Mouse (Mus musculus) cerebellum, adult 9-10 months (tissue): ENCODE data around the gene Serpina1b.
"Not testable (repeated sequence)": the region's sequence is repeated elsewhere in the genome, so short reads cannot be mapped to it uniquely, and the experiment has no call there.

Experiments
- DNase-seq: peaks from one replicate; pipeline ENCODE4 v3.0.0; 2022

Gene Serpina1b

DNA sequence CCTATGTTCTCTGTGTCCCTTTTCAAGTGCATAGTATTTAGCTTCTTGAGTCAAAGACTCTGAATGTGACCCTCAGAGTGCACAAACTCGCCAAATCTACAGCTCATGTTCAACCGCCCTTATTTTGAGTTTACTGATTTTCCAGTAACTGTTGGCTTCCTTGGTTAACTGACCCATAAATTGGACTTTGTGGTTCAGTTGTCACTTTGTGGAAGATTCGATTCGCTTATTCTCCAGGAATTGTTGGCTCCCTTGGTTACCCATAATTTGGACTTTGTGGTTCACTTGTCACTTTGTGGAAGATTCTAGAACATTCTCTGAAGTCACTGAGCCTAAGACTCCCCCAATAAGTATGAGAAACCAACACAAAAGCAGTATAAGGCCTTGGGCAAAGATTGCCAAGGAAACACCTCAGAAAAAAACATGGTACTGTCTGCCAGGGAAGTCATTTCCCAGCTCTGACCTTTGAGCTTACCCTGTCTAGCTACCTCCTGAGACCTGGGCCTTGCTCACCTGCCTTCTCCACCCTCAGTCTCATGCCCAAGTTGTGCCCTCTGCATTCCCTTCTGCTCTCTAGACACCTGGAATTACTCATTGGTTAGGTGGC is 129.9 kb downstream of the Serpina1b start:
- DNase-seq = no peak

DNA sequence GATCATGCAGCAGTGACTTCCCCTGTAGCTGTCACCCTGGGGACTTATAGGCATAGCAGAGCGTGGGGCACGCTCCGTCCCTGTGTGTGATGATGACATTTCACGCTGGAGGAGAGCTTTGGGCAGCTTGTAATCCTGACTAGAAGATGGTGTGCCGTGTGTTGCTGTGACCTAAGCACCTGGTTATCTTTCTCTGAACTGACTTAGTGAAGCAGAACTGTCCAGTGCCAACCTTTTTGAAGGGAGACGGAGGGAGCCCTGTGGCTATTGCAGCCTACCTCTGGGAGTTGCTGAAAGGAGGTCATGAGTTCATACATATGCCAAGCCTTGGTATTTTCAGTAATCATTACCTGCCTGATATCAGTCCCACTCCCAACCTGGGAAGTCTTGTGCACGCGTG is 134.7 kb downstream of the Serpina1b start, which contains the start of gene Serpina1f:
Gene Serpina1f (minus strand): TSS at position 101 of the 400 bp plus-strand sequence.
- no peak for DNase-seq

DNA sequence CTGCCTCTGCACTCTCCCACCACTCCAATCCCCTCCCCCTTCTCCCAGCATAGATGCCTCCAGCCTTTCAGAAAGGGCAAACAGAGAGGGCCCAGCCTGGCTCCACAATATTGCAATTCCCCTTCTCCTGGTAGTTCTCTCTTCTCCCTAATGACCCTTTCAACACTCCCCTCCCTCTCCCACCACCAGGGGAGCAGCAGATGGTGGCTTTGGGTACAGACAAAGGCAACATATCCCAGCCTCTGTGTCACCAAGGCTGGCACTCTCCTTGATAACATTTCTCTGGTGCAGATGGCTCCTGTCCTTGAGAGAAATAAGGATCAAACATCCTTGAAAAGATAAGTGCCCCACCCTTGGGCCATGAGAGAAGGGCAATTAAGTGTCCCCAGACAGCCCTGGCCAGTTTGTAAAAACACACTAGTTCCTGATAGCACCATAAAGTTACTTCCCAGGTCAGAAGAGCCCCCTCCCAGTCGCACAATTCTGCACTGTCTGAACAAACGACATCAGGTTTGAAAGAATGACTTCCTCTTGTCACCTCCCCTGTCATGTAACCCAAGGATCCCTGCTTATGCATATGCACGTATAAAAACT is 141.9 kb downstream of the Serpina1b start:
- DNase-seq = no peak

DNA sequence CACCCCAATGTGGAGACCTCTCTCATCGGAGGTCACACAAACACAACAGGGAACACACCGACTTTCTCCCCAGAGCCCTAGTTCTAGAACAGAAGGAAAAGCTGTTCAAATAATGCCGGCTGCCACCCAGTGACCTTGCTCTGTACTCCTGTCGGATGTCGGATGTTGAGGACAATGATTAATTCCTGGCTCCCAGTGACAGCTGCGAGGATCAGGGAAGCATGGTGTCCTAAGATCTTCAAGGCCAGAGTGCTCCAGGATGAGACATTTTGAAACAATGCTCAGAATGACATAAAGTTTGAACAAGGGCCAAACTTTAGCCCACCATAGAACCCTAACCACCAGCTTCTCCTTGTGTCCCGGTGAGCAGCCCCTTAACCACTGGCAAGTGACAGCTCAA is 143.2 kb downstream of the Serpina1b start:
- no peak for DNase-seq

DNA sequence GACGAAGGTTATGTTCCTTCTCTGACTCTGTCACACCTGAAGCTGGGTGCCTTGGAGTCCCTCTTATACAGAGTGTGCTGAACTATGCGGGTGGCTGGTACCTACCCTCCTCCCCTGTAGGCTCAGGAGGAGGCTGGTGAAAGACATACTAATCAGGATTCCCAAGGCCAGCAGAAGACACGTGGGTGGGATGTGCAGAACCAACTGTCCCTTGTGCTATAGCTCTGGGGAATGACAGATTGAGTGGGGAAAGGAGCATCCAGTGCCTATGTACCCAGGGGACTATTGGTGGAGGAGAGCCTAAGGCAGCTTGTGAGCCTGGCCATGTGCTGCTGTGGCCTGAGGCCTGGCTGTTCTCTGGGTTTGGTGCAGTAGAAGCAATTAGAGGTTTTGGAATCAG is 144.1 kb downstream of the Serpina1b start:
- no peak for DNase-seq

DNA sequence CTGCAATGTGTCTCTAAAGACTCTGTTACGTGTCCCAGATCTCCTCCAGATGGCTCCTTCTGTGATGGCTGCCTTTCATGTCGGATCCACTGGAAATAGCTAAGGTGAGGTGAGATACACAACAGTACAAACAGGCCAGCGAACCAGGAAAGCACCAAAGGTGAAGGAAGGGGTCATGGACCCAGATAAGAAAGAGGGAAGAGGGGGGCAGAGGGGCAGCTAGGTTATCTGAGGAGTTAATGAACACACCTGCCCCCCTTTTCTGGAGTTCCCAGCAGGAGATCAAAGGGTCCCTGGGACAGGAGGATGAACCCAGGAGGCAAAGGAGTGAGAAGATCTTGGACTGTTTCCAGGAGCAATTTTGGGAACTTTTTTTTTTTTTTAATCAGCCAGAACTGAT is 144.8 kb downstream of the Serpina1b start:
- no peak for DNase-seq

DNA sequence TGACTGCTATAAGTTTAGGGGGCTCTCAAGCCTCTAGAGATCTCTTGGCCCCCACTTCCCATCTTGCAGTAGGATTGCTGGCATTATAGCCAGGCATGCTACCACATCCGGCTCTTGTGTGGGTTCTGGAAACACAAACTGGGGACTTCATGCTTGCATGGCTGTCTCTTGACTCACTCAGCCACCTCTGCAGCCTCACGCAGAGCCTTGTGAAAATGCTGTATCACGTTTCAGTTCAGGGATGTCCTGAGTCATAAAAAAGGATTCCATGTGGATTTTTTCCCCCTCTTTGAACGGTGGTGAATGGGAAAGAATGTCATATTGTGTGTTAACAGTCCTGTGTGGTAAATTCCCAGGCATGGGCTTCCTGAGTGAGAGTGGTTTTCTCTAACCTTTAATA is 146.4 kb downstream of the Serpina1b start:
- no peak for DNase-seq

DNA sequence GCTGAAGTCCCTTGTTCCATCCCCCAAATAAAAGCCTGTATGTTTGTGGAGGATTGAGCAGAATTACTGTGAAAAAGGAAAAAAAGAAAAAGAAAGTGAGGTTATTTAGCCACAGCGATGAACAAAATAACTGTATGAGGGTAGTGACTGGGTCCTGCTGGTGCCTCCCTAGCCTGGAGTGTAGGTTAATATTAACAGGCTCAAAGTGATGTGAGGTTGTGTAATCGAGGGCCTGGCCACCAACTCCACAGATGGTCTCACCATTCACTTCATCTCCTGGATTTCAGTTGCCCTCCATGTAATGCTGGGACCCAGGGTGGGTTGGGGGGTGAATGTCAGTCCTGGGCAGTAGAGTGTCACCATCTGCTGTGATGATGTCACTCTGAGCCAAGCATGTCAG is 148.4 kb downstream of the Serpina1b start:
- no peak for DNase-seq

DNA sequence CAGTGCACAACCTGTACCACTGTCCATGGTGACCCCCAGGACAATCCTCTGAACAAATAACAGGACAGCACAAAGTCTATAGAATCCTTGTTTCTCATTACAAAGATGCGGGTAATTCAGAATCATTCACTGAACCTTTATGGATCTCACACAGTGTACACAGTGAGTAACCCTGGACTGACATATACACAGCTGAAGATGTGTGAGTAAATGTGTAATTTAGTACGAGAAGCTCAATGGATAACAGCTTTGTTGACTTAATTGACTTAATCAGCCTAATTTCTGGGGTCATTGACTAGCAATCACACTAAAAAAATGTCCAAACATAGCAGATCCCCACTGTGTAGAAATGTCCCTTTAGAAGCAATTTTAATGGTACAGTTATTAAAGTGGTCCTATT is 149.0 kb downstream of the Serpina1b start:
- DNase-seq = no peak

DNA sequence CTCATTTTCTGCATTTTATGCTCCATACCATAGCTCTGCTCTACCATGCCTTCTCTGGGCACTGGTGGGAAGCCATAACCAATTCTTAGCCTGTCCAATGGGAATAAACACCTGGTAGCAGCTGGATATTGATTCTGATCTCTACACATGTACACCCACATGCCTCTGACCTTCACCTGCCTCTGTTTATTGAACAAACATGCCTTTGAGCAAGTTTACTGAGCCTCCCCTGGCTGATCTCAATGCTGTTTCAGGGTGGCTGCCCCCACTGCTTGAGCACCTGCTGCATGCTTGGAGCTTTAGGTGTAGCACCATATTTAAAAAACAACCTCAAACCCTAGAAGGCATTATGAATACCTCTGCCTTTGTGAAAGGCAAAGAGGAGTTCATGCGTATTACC is 150.3 kb downstream of the Serpina1b start:
- not testable (repeated sequence) for DNase-seq
